Comparison of ENCODE assay signal across 21 mouse cellular contexts in the genomic region with DNA sequence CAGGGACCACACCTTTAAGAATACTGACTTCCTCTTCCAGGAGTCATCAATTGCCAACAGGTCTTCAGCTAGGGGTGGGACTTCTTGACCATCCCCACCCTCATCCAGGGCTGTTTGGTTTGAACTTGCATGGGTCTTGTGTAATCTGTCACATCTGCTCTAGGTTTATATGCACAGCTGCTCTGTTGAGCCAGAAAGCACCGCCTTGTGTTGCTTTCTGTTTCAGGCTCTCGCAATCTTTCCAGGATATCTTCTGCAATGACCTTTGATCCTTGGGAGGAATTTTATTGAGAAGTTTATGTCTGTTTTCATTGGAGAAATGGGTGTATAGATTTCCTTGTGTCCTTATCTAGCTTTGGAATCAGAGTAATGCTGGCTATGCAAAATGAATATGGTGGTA.
DNase-seq lines count a peak whose midpoint lies in the region; ATAC-seq and TF ChIP-seq lines count a peak whose summit lies in the region.
"Had no signal": no experiment of that assay in that cellular context is flagged by ENCODE, and none has a peak within 500 bp of the region (broad histone marks: within the 10 kb centered on the region; RNA-seq: fewer than 3 reads in every experiment).

No protein-coding gene starts in this region.

- WGBS in intestine, embryonic 16.5 days: 63% methylated on average over 2 of the region's 2 CpGs
- 76% methylated on average over 2 of the region's 2 CpGs for WGBS in intestine, embryonic 15.5 days
- WGBS in intestine, postnatal 0 days: 58% methylated on average over 2 of the region's 2 CpGs
- WGBS in large intestine, adult 2 months: 38% methylated on average over 2 of the region's 2 CpGs

- H3K27ac ChIP-seq in intestine, embryonic 16.5 days (ENCODE audit: low read length): no peak overlapping the region
- no peak overlapping the region for H3K27ac ChIP-seq in intestine, embryonic 15.5 days
- H3K27ac ChIP-seq in intestine, postnatal 0 days (ENCODE audit: low read depth, low read length): no peak overlapping the region

- H3K9me3 ChIP-seq in intestine, embryonic 16.5 days (ENCODE audit: control insufficient read depth, low read length): no peaks in the 10 kb centered on the region
- no peaks in the 10 kb centered on the region for H3K9me3 ChIP-seq in intestine, embryonic 15.5 days
- no peaks in the 10 kb centered on the region for H3K9me3 ChIP-seq in intestine, postnatal 0 days (ENCODE audit: control insufficient read depth)
- H3K9me3 ChIP-seq: G1E had no signal

- no peak for TF ChIP-seq CTCF in intestine, postnatal 0 days (IDR thresholded peaks at IDR 0.05; ENCODE audit: low read depth)

- no peaks in the 10 kb centered on the region for H3K4me1 ChIP-seq in intestine, embryonic 16.5 days (ENCODE audit: control insufficient read depth, insufficient read depth, low read length)
- H3K4me1 ChIP-seq in intestine, embryonic 15.5 days (replicated peaks): no peaks in the 10 kb centered on the region
- H3K4me1 ChIP-seq in intestine, postnatal 0 days (replicated peaks; ENCODE audit: control insufficient read depth, insufficient read depth, low read length): no peaks in the 10 kb centered on the region

- peak; percentile 57 for DNase-seq in large intestine, adult 2 months (ENCODE audit: low read depth, low spot score)
- no peak for DNase-seq in thymus, postnatal 0 days (ENCODE audit: low spot score)
- no peak for DNase-seq in kidney, postnatal 14 days
- DNase-seq: adrenal gland, adult 2 months; adrenal gland, adult 8-10 months; adrenal gland, postnatal 10 days; adrenal gland, postnatal 14 days; adrenal gland, postnatal 25 days; adrenal gland, postnatal 36 days; B cell, adult 2 months; cerebellum, adult 11 months; cerebellum, adult 11-12 months; cerebellum, adult 18-20 months had no signal

- no peaks in the 10 kb centered on the region for H3K36me3 ChIP-seq in intestine, embryonic 16.5 days (ENCODE audit: control insufficient read depth, insufficient read depth, low read length)
- H3K36me3 ChIP-seq in intestine, embryonic 15.5 days: no peaks in the 10 kb centered on the region
- H3K36me3 ChIP-seq in intestine, postnatal 0 days (ENCODE audit: control insufficient read depth, insufficient read depth): no peaks in the 10 kb centered on the region
- H3K36me3 ChIP-seq: G1E had no signal

- H3K9ac ChIP-seq in intestine, embryonic 16.5 days (ENCODE audit: low read depth, low read length): no peak overlapping the region
- no peak overlapping the region for H3K9ac ChIP-seq in intestine, embryonic 15.5 days
- H3K9ac ChIP-seq in intestine, postnatal 0 days (ENCODE audit: low read depth, low read length): no peak overlapping the region

- H3K27me3 ChIP-seq in intestine, embryonic 16.5 days (replicated peaks; ENCODE audit: control insufficient read depth, insufficient read depth, low read length): no peaks in the 10 kb centered on the region
- no peaks in the 10 kb centered on the region for H3K27me3 ChIP-seq in intestine, embryonic 15.5 days (replicated peaks)
- H3K27me3 ChIP-seq in intestine, postnatal 0 days (replicated peaks; ENCODE audit: control insufficient read depth, insufficient read depth, low read length): no peaks in the 10 kb centered on the region
- H3K27me3 ChIP-seq: CH12.LX, Patski had no signal

- H3K4me2 ChIP-seq in intestine, embryonic 16.5 days (ENCODE audit: low read depth, low read length): no peak overlapping the region
- no peak overlapping the region for H3K4me2 ChIP-seq in intestine, embryonic 15.5 days (replicated peaks)
- no peak overlapping the region for H3K4me2 ChIP-seq in intestine, postnatal 0 days (replicated peaks; ENCODE audit: low read depth)

- H3K4me3 ChIP-seq in intestine, embryonic 16.5 days (ENCODE audit: low read length): no peak overlapping the region
- H3K4me3 ChIP-seq in intestine, embryonic 15.5 days (replicated peaks): no peak overlapping the region
- H3K4me3 ChIP-seq in intestine, postnatal 0 days (ENCODE audit: low read depth, low read length): no peak overlapping the region

- 0 out of 2 replicates have a peak, but pooled peaks have one; percentile 7 for ATAC-seq in intestine, embryonic 16.5 days
- no peak for ATAC-seq in intestine, embryonic 15.5 days
- ATAC-seq in intestine, postnatal 0 days: peak; percentile 61
- ATAC-seq: activated CD4-positive, CD25-positive, alpha-beta regulatory T cell, adult 4 months; CD4-positive, CD25-positive, alpha-beta regulatory T cell, adult 4 months; Patski had no signal
